Mouse (Mus musculus) midbrain, embryonic 16.5 days (tissue): Measurements from ENCODE around the gene Upp2. TPM values are rescaled to one million over a fixed set of nuclear protein-coding genes. Genes with fewer than 3 reads are reported as not detected.

Experiments used
- ATAC-seq: fragments of 200-750 bp; cut with Nextera tagmentation; 2 replicates; pipeline ENCODE4 v1.8.0; 2017; ENCODE audit warnings: moderate TSS enrichment
- H3K27ac ChIP-seq: fragments of 300-500 bp; sonication (generic); 2 replicates; pipeline ENCODE4 v1.5.1; 2014; ENCODE audit warnings: mild to moderate bottlenecking, low read length, mixed read lengths
- H3K27me3 ChIP-seq: fragments of 300-500 bp; sonication (generic); 2 replicates; pipeline ENCODE4 v1.6.1; 2014; ENCODE audit warnings: low read depth, low read length, mixed read lengths; ENCODE audit not compliant: control insufficient read depth, insufficient read depth
- H3K36me3 ChIP-seq: fragments of 300-500 bp; sonication (generic); 2 replicates; pipeline ENCODE4 v1.6.1; 2014; ENCODE audit warnings: mild to moderate bottlenecking, low read length, moderate library complexity, mixed read lengths; ENCODE audit not compliant: control insufficient read depth, insufficient read depth
- H3K4me1 ChIP-seq: fragments of 300-500 bp; sonication (generic); 2 replicates; pipeline ENCODE4 v1.6.1; 2014; ENCODE audit warnings: mild to moderate bottlenecking, low read length, mixed read lengths; ENCODE audit not compliant: control insufficient read depth, insufficient read depth
- H3K4me2 ChIP-seq: fragments of 300-500 bp; sonication (generic); 2 replicates; pipeline ENCODE4 v1.6.1; 2014; ENCODE audit warnings: mild to moderate bottlenecking, low read length, mixed read lengths
- H3K4me3 ChIP-seq: fragments of 300-500 bp; sonication (generic); 2 replicates; pipeline ENCODE4 v1.5.1; 2014; ENCODE audit warnings: low read depth, mild to moderate bottlenecking, low read length, moderate library complexity, mixed read lengths
- H3K9ac ChIP-seq: fragments of 300-500 bp; sonication (generic); 2 replicates; pipeline ENCODE4 v1.6.1; 2014; ENCODE audit warnings: low read depth, low read length, mixed read lengths
- H3K9me3 ChIP-seq: fragments of 300-500 bp; sonication (generic); replicated peaks from 2 replicates; pipeline ENCODE4 v1.6.1; 2014; ENCODE audit warnings: mild to moderate bottlenecking, low read length, mixed read lengths; ENCODE audit not compliant: control insufficient read depth, poor library complexity, severe bottlenecking
- WGBS: fragments of 180-500 bp; shearing (Covaris S2); extraction: QIAGEN DNeasy Blood & Tissue Kit; methylation state at CpG from one replicate; pipeline ENCODE4 v1.1.7; 2014; 5-methylcytosine and 5-hydroxymethylcytosine counted together
- polyA plus RNA-seq: library from polyadenylated mRNA; unstranded; fragments of >200 nt; fragmentation: Nextera tagmentation; extraction: Ambion mirVana; gene quantifications from 2 replicates; pipeline ENCODE4 v1.2.1, GENCODE M21; 2015

The Upp2 gene
- polyA plus RNA-seq, 1 experiment from 2014 or later, result 16.6 TPM

GRCm38 (mm10) chr2:58787360-58787759, 220.3 kb downstream of the Upp2 start:
- H3K4me3 ChIP-seq, result no peak overlapping the region
- H3K4me2 ChIP-seq, result no peak overlapping the region
- no peak overlapping the region for H3K27ac ChIP-seq
- ATAC-seq, result peak; percentile 62
- no peaks in the 10 kb centered on the region for H3K36me3 ChIP-seq
- H3K9ac ChIP-seq, result no peak overlapping the region
- no peaks in the 10 kb centered on the region for H3K27me3 ChIP-seq
- 37% methylated on average over 7 of the region's 7 CpGs for WGBS
- no peaks in the 10 kb centered on the region for H3K4me1 ChIP-seq
- H3K9me3 ChIP-seq, result no peaks in the 10 kb centered on the region

DNA sequence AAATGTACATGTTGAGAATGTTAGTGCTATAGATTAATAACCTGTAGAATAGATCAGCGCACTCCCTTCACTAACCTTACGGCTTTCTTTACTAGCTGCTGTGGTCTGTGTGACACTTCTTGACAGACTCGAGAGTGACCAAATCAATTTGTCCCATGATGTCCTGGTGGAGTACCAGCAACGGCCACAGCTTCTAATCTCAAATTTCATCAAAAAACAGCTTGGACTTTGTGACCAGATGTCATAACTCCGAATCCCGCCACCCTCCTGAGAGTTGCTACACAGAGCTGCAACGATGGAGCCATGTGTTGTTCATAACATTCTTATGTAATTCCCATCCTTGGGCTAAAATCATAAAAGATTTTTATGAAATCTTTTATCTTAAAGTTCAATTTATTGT, 222.8 kb downstream of the Upp2 start:
- WGBS, result 84% methylated on average over 7 of the region's 7 CpGs
- no peak overlapping the region for H3K9ac ChIP-seq
- no peak for ATAC-seq

GRCm38 (mm10) chr2:58790361-58790760, 223.3 kb downstream of the Upp2 start:
- no peak overlapping the region for H3K27ac ChIP-seq
- no peaks in the 10 kb centered on the region for H3K27me3 ChIP-seq
- ATAC-seq, result no peak
- no peak overlapping the region for H3K4me3 ChIP-seq
- no peak overlapping the region for H3K4me2 ChIP-seq
- WGBS, result 87% methylated on average over 4 of the region's 4 CpGs
- no peaks in the 10 kb centered on the region for H3K4me1 ChIP-seq
- no peaks in the 10 kb centered on the region for H3K36me3 ChIP-seq
- H3K9me3 ChIP-seq, result no peaks in the 10 kb centered on the region
- no peak overlapping the region for H3K9ac ChIP-seq

More for the DNA sequence above, 222.8 kb downstream of the Upp2 start:
- Histone ChIP-seq H3K4me3 (no peak overlapping the region), H3K27ac (no peak overlapping the region), H3K36me3 (no peaks in the 10 kb centered on the region), H3K4me1 (no peaks in the 10 kb centered on the region), H3K27me3 (no peaks in the 10 kb centered on the region), H3K9me3 (no peaks in the 10 kb centered on the region), H3K4me2 (no peak overlapping the region)

DNA sequence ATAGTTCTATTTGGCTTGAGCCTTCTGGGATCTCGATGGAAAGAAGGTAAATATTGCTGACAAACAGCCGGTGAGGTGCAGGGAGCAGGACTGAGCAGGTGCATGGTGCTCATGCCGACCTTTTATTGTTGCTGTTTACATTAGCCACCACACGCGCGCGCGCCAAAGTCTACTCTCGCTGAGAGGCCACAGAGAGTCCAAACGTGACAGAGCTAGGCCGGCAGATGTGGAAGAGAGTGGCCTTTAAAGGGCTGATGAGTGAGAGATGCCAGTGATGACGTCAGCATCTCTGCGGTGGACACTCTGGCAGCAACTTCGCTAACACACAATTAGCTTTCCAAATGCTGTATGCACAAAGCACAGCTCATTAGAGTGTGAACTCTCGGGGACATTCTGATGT, 227.4 kb downstream of the Upp2 start:
- Histone ChIP-seq H3K4me3 (no peak overlapping the region), H3K4me1 (no peaks in the 10 kb centered on the region), H3K27ac (no peak overlapping the region), H3K4me2 (no peak overlapping the region), H3K9me3 (no peaks in the 10 kb centered on the region), H3K9ac (no peak overlapping the region), H3K27me3 (no peaks in the 10 kb centered on the region), H3K36me3 (no peaks in the 10 kb centered on the region)
- 87% methylated on average over 15 of the region's 15 CpGs for WGBS
- ATAC-seq, result no peak

GRCm38 (mm10) chr2:58795432-58795831, 228.3 kb downstream of the Upp2 start:
- Histone ChIP-seq H3K4me2 (no peak overlapping the region), H3K4me3 (no peak overlapping the region), H3K36me3 (no peaks in the 10 kb centered on the region), H3K27ac (no peak overlapping the region), H3K27me3 (no peaks in the 10 kb centered on the region), H3K9ac (no peak overlapping the region), H3K4me1 (no peaks in the 10 kb centered on the region), H3K9me3 (no peaks in the 10 kb centered on the region)
- 96% methylated on average over 5 of the region's 5 CpGs for WGBS
- no peak for ATAC-seq

DNA sequence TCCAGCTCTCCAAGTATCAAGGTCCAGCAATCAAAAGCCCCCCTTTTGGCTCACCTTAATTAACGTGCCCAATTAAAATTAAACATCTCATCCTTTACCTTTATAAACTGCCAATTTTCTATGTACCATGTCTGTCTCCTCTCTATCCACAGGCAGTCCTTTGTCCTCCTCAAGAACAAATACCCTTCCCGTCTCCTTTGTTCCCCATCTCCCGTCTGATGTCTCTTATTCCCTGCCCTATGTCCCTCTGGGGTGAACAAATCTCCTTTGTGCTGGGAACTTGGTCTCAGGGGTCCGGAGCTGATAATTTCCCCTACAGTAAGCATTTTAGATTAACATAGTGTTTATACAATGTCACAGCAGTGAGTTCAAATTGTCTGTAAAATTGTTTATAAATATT, 230.4 kb downstream of the Upp2 start:
- Histone ChIP-seq H3K27ac (no peak overlapping the region), H3K9me3 (no peaks in the 10 kb centered on the region), H3K4me2 (no peak overlapping the region), H3K9ac (no peak overlapping the region), H3K36me3 (no peaks in the 10 kb centered on the region), H3K27me3 (no peaks in the 10 kb centered on the region), H3K4me3 (no peak overlapping the region), H3K4me1 (no peaks in the 10 kb centered on the region)
- no peak for ATAC-seq
- WGBS, result 17% methylated on average over 4 of the region's 4 CpGs

DNA sequence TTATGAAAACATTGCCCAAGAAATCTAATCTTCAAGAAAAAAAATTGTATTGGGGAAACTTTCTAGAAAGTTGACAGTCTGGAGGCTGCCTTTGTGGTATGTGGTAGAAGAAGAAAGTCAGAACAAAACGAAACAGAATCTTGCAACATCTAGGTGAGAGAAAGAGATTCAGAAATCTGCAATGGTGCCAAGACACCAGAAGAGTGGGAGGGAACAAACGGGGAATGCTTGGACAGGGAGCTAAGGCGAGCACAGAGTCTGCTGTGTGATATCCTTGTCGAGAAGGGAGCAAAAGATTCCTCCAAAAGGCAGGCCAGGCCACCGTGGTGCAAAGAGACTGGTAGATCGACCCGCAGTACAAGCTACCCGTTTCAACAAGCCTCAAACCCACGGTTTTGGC, 232.0 kb downstream of the Upp2 start:
- WGBS, result 90% methylated on average over 9 of the region's 9 CpGs
- no peak overlapping the region for H3K9ac ChIP-seq
- no peaks in the 10 kb centered on the region for H3K27me3 ChIP-seq
- H3K27ac ChIP-seq, result no peak overlapping the region
- no peaks in the 10 kb centered on the region for H3K36me3 ChIP-seq
- no peaks in the 10 kb centered on the region for H3K4me1 ChIP-seq
- no peak overlapping the region for H3K4me3 ChIP-seq
- no peak overlapping the region for H3K4me2 ChIP-seq
- no peaks in the 10 kb centered on the region for H3K9me3 ChIP-seq
- ATAC-seq, result no peak

- no peaks in the 10 kb centered on the region for H3K9me3 ChIP-seq
- no peaks in the 10 kb centered on the region for H3K4me1 ChIP-seq
- H3K9ac ChIP-seq, result no peak overlapping the region
- ATAC-seq, result no peak
- H3K27ac ChIP-seq, result no peak overlapping the region
- no peaks in the 10 kb centered on the region for H3K36me3 ChIP-seq
- no peak overlapping the region for H3K4me2 ChIP-seq
- 91% methylated on average over 5 of the region's 5 CpGs for WGBS
- no peak overlapping the region for H3K4me3 ChIP-seq
- no peaks in the 10 kb centered on the region for H3K27me3 ChIP-seq
These were observed 232.5 kb downstream of the Upp2 start for GRCm38 (mm10) chr2:58799623-58800022.

GRCm38 (mm10) chr2:58812941-58813340, 245.8 kb downstream of the Upp2 start:
- no peak overlapping the region for H3K4me2 ChIP-seq
- H3K27ac ChIP-seq, result no peak overlapping the region
- H3K9ac ChIP-seq, result no peak overlapping the region
- no peaks in the 10 kb centered on the region for H3K36me3 ChIP-seq
- no peak for ATAC-seq
- H3K9me3 ChIP-seq, result no peaks in the 10 kb centered on the region
- 12% methylated on average over 2 of the region's 2 CpGs for WGBS
- H3K27me3 ChIP-seq, result no peaks in the 10 kb centered on the region
- no peaks in the 10 kb centered on the region for H3K4me1 ChIP-seq
- no peak overlapping the region for H3K4me3 ChIP-seq
